Mouse (Mus musculus) erythroblast, embryonic 14.5 days (primary cell): Measurements from ENCODE around the gene Prkg1. TPM values are rescaled to one million over a fixed set of nuclear protein-coding genes. Genes with fewer than 3 reads are reported as not detected.

Experiments used
- H3K27me3 ChIP-seq: 2 replicates; pipeline ENCODE4 v1.6.1; 2012; ENCODE audit warnings: inconsistent platforms; ENCODE audit not compliant: control insufficient read depth
- H3K36me3 ChIP-seq: 2 replicates; pipeline ENCODE4 v1.6.1; 2012; ENCODE audit warnings: mild to moderate bottlenecking, inconsistent platforms; ENCODE audit not compliant: control insufficient read depth
- H3K4me1 ChIP-seq: 2 replicates; pipeline ENCODE4 v1.6.1; 2012; ENCODE audit warnings: inconsistent platforms; ENCODE audit not compliant: control insufficient read depth
- H3K4me3 ChIP-seq: replicated peaks from 2 replicates; pipeline ENCODE3; 2012; ENCODE audit warnings: moderate library complexity, mild to moderate bottlenecking, inconsistent platforms
- H3K9me3 ChIP-seq: 2 replicates; pipeline ENCODE4 v1.6.1; 2012; ENCODE audit warnings: low read length, inconsistent platforms, mixed read lengths; ENCODE audit not compliant: control insufficient read depth
- GATA1 ChIP-seq: IDR thresholded peaks from 2 replicates; pipeline ENCODE4 v1.6.1; 2012; ENCODE audit warnings: low read length, inconsistent platforms, mixed read lengths
- TAL1 ChIP-seq: IDR thresholded peaks from 3 replicates; pipeline ENCODE4 v1.6.1; 2012; ENCODE audit warnings: low read length, inconsistent platforms, mixed read lengths
- polyA plus RNA-seq: library from polyadenylated mRNA; stranded (reverse); fragments of >175 nt; gene quantifications from 2 replicates; pipeline ENCODE4 v1.2.3, GENCODE M21; 2012

Gene Prkg1
- polyA plus RNA-seq, 1 experiment = not detected

DNA sequence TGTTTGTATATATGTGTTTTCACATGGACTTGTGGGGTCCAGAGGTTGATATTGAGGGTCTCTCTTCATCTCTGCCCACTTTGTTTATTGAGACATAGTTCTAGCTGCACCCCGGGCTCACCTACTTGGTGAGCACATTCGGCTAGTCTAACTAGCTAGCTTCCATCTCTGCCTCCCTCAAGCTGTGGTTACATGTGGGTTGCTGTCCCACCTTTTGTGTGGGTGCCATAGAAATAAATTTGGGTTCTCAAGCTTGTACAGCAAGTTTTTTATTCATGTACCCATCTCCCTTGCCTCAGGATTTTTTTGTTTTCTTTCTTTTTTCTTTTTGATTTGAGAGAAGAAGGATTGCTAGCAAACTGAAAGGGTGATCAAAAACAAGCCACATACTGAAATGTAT is 617.4 kb downstream of the Prkg1 start:
- Histone ChIP-seq H3K36me3 (no peaks in the 10 kb centered on the region), H3K27me3 (no peaks in the 10 kb centered on the region), H3K4me3 (no peak overlapping the region), H3K9me3 (no peaks in the 10 kb centered on the region), H3K4me1 (no peaks in the 10 kb centered on the region)
- TF ChIP-seq TAL1 (no peak), GATA1 (no peak)

- Histone ChIP-seq H3K27me3 (no peaks in the 10 kb centered on the region), H3K36me3 (no peaks in the 10 kb centered on the region), H3K4me3 (no peak overlapping the region), H3K4me1 (no peaks in the 10 kb centered on the region), H3K9me3 (no peaks in the 10 kb centered on the region)
- TF ChIP-seq TAL1 (no peak), GATA1 (no peak)
Measured at GRCm38 (mm10) chr19:31146156-31146555, 618.7 kb downstream of the Prkg1 start.

DNA sequence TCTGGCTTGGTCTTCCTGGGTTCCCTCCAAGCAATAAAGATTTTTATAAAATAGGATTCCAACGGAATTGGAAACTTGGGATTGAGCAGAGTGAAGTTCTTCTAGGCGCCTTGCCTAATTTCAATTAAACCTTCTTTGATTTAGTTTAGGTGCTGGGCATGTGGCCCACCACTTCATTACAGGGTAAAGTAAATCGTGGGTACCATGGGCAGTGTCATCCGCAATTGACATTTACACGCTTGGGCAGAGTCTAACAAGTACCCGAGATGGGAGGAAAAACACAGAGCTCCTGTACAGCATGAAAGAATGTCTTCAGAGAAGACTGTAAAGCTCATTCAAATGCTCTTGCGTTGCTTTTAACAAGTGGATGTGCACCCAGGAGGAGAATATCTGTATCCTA is 622.9 kb downstream of the Prkg1 start:
- Histone ChIP-seq H3K27me3 (no peaks in the 10 kb centered on the region), H3K9me3 (no peaks in the 10 kb centered on the region), H3K36me3 (no peaks in the 10 kb centered on the region), H3K4me3 (no peak overlapping the region), H3K4me1 (no peaks in the 10 kb centered on the region)
- TF ChIP-seq TAL1 (no peak), GATA1 (no peak)

DNA sequence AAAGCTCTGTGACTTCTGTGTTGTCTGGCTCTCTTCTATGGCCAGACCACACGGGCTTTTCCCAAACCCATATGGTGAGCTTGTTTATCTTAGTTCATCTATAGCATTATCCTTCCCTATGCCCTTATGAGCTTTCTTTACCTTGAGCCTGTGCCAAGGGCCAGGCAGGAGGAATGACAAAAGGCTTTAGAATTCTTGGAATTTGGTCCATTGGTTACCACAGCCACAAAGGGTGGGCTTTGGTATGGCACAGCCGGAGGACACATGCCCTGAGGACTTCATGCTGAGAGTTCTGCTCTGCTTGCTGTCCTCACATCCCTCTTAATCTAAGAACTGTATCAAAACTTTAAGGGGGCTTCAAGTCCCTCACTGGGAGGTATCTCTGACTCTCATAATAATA is 628.5 kb downstream of the Prkg1 start:
- no peaks in the 10 kb centered on the region for H3K4me1 ChIP-seq
- no peaks in the 10 kb centered on the region for H3K27me3 ChIP-seq
- H3K4me3 ChIP-seq = no peak overlapping the region
- no peak for TF ChIP-seq GATA1
- TF ChIP-seq TAL1 = no peak
- H3K36me3 ChIP-seq = no peaks in the 10 kb centered on the region
- H3K9me3 ChIP-seq = no peaks in the 10 kb centered on the region

DNA sequence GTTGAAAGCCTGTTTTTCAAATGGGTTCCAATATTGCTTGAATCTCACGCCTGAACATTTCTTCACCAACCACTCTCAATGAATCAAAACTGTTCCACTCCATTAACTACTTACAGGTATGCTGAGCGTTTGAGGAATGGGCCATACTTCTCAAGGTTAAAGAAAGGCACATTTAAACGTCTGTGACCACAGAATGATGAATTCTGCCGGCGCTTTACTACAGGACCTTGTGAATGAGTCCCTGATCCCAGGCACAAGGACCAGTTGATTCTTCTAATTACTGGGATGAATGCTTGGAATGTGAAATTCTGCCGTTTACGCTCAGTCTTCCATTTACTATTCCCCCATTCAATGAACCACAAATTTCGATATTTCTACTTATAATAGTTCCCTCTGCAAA is 632.2 kb downstream of the Prkg1 start:
- H3K9me3 ChIP-seq = no peaks in the 10 kb centered on the region
- TF ChIP-seq TAL1 (no peak), GATA1 (no peak)

DNA sequence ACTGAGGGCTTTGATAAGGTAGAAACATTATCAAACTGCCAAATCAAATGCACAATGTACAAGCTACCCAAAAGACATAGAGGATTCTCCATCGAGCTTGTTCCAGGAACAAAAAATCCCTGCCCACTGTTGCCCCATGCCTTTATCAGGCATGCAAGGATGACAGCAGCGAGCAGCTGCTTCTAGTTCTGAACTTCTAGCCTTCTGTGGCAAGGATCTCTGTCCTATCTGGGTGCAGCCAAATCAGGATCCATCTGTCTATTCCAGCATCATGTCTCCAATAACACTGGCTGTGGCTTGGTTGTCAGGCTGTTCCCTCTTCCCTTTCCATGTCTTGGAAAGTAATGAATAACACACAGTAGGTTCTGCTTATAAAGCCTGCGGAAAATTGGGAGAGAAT is 640.2 kb downstream of the Prkg1 start:
- TF ChIP-seq TAL1 (no peak), GATA1 (no peak)
- Histone ChIP-seq H3K4me1 (no peaks in the 10 kb centered on the region), H3K36me3 (no peaks in the 10 kb centered on the region), H3K4me3 (no peak overlapping the region), H3K27me3 (no peaks in the 10 kb centered on the region), H3K9me3 (no peaks in the 10 kb centered on the region)

More for the DNA sequence above, 632.2 kb downstream of the Prkg1 start:
- no peaks in the 10 kb centered on the region for H3K36me3 ChIP-seq
- no peaks in the 10 kb centered on the region for H3K4me1 ChIP-seq
- H3K27me3 ChIP-seq = no peaks in the 10 kb centered on the region
- no peak overlapping the region for H3K4me3 ChIP-seq

- no peaks in the 10 kb centered on the region for H3K36me3 ChIP-seq
Measured at GRCm38 (mm10) chr19:31114690-31115089, 650.1 kb downstream of the Prkg1 start.

GRCm38 (mm10) chr19:31106835-31107554 is 657.8 kb downstream of the Prkg1 start:
- Histone ChIP-seq H3K4me3 (no peak overlapping the region), H3K27me3 (no peaks in the 10 kb centered on the region), H3K4me1 (peaks cover 24% of the 10 kb centered on the region), H3K36me3 (no peaks in the 10 kb centered on the region), H3K9me3 (no peaks in the 10 kb centered on the region)
- no peak for TF ChIP-seq GATA1
- no peak for TF ChIP-seq TAL1

More at GRCm38 (mm10) chr19:31114690-31115089, 650.1 kb downstream of the Prkg1 start:
- TF ChIP-seq GATA1 = no peak
- no peak for TF ChIP-seq TAL1
- H3K4me3 ChIP-seq = no peak overlapping the region
- H3K4me1 ChIP-seq = no peaks in the 10 kb centered on the region
- H3K9me3 ChIP-seq = no peaks in the 10 kb centered on the region
- no peaks in the 10 kb centered on the region for H3K27me3 ChIP-seq

GRCm38 (mm10) chr19:31106036-31106435 is 658.8 kb downstream of the Prkg1 start:
- H3K9me3 ChIP-seq = no peaks in the 10 kb centered on the region
- no peak for TF ChIP-seq GATA1
- TF ChIP-seq TAL1 = no peak
- no peak overlapping the region for H3K4me3 ChIP-seq
- no peaks in the 10 kb centered on the region for H3K27me3 ChIP-seq
- peaks cover 24% of the 10 kb centered on the region for H3K4me1 ChIP-seq
- H3K36me3 ChIP-seq = no peaks in the 10 kb centered on the region

GRCm38 (mm10) chr19:31104764-31105163 is 660.1 kb downstream of the Prkg1 start:
- Histone ChIP-seq H3K4me3 (no peak overlapping the region), H3K9me3 (no peaks in the 10 kb centered on the region), H3K4me1 (peaks cover 24% of the 10 kb centered on the region), H3K27me3 (no peaks in the 10 kb centered on the region), H3K36me3 (no peaks in the 10 kb centered on the region)
- TF ChIP-seq GATA1 = peak; percentile 41; the same call in 1 of the 2 replicates
- TF ChIP-seq TAL1 = no peak
